ENCODE assay signal across 8 mouse cellular contexts in genomic region chr11:4123922-4124321, GRCm38 (mm10). TPM values are rescaled to one million over a fixed set of nuclear protein-coding genes. Genes with fewer than 3 reads are reported as not detected.
DNase-seq lines count a peak whose midpoint lies in the region; ATAC-seq and TF ChIP-seq lines count a peak whose summit lies in the region.

No protein-coding gene starts in this region.

- peaks cover 9% of the 10 kb centered on the region for H3K9me3 ChIP-seq in heart, postnatal 0 days (replicated peaks; ENCODE audit: control insufficient read depth, low read length)

- H3K4me2 ChIP-seq in heart, postnatal 0 days (ENCODE audit: low read depth, low read length) = no peak overlapping the region

- TF ChIP-seq CTCF in heart, postnatal 0 days (IDR thresholded peaks at IDR 0.05; ENCODE audit: low read depth) = peak; percentile 60

- H3K4me3 ChIP-seq in heart, postnatal 0 days (ENCODE audit: low read depth, low read length) = no peak overlapping the region

- no peak overlapping the region for H3K27ac ChIP-seq in heart, postnatal 0 days (ENCODE audit: low read depth)

- H3K27me3 ChIP-seq in heart, postnatal 0 days (ENCODE audit: control insufficient read depth, insufficient read depth, low read length) = no peaks in the 10 kb centered on the region

- no peak overlapping the region for H3K9ac ChIP-seq in heart, postnatal 0 days (replicated peaks; ENCODE audit: low read depth, low read length)

- intact Hi-C loops in gastrocnemius, postnatal 36 days (cut with DNase I) = loop anchor here (2.0 kb wide), 1 partner anchor 29 kb away; the partner anchor contains the start of gene Mtfp1

- WGBS in heart, postnatal 0 days = 57% methylated on average over 5 of the region's 5 CpGs

- no peak for TF ChIP-seq EP300 in heart, postnatal 0 days (IDR thresholded peaks at IDR 0.05; ENCODE audit: low read depth)

- no peak for DNase-seq in heart, postnatal 0 days (ENCODE audit: low spot score)
- DNase-seq in heart, adult 18-20 months = no peak
- DNase-seq in 3T3-L1 (ENCODE audit: low read depth, low spot score) (peak; percentile 31), NIH3T3 (ENCODE audit: low read depth) (peak; percentile 53)
- peak; percentile 75 for DNase-seq in induced T-regulatory cell, adult 2 months (ENCODE audit: low read depth)
- DNase-seq in mesoderm, embryonic 11.5 days (ENCODE audit: low read depth, low spot score) = peak; percentile 32
- DNase-seq in gastrocnemius, postnatal 36 days = no peak
- DNase-seq in right cerebral cortex, postnatal 25 days = no peak

- ATAC-seq in heart, postnatal 0 days (ENCODE audit: insufficient read depth, low read depth) = no peak

- peaks cover 5% of the 10 kb centered on the region; the same call in 1 of the 2 replicates for H3K4me1 ChIP-seq in heart, postnatal 0 days (ENCODE audit: control insufficient read depth, insufficient read depth)

- no peaks in the 10 kb centered on the region for H3K36me3 ChIP-seq in heart, postnatal 0 days (replicated peaks; ENCODE audit: control insufficient read depth, insufficient read depth, low read length)

RNA-seq across cellular contexts. Expression of gene Sec14l2, which starts 0.7 kb away (rescaled TPM):
- 0.27 and 1.8 TPM in 2 replicates for total RNA-seq in heart, postnatal 0 days (2014; rRNA removed; ENCODE audit: low replicate concordance)
- 0.41 and 0.49 TPM in 2 replicates for polyA plus RNA-seq in heart, postnatal 0 days (2015; fragmentation: Nextera tagmentation; extraction: Ambion mirVana)
- under 1 TPM; 0.44 to 0.87 TPM for total RNA-seq in heart, adult 18-20 months (2021)
- total RNA-seq in gastrocnemius, postnatal 36 days (2021) = under 1 TPM; 0.33 to 0.42 TPM

RNA-seq across cellular contexts. Expression of gene Rnf215, which starts 11.1 kb away (rescaled TPM):
- 21.3 and 36.1 TPM in 2 replicates for total RNA-seq in heart, postnatal 0 days (2014; rRNA removed; ENCODE audit: low replicate concordance)
- 17.4 and 17.6 TPM in 2 replicates for polyA plus RNA-seq in heart, postnatal 0 days (2015; fragmentation: Nextera tagmentation; extraction: Ambion mirVana)
- 10 to 100 TPM; 11.6 to 13.5 TPM for total RNA-seq in heart, adult 18-20 months (2021)
- total RNA-seq in gastrocnemius, postnatal 36 days (2021) = 1 to 10 TPM; 4.4 to 5.5 TPM

RNA-seq across cellular contexts. Expression of gene Mtfp1, which starts 28.7 kb away (rescaled TPM):
- total RNA-seq in heart, postnatal 0 days (2014; rRNA removed; ENCODE audit: low replicate concordance) = 47.0 and 64.0 TPM in 2 replicates
- 57.8 and 63.6 TPM in 2 replicates for polyA plus RNA-seq in heart, postnatal 0 days (2015; fragmentation: Nextera tagmentation; extraction: Ambion mirVana)
- 100 to 1,000 TPM; 133 to 172 TPM for total RNA-seq in heart, adult 18-20 months (2021)
- 10 to 100 TPM; 52.1 to 53.4 TPM for total RNA-seq in gastrocnemius, postnatal 36 days (2021)

RNA-seq across cellular contexts. Expression of gene Ccdc157, which starts 36.2 kb away (rescaled TPM):
- 4.5 and 6.5 TPM in 2 replicates for total RNA-seq in heart, postnatal 0 days (2014; rRNA removed; ENCODE audit: low replicate concordance)
- 2.7 and 2.8 TPM in 2 replicates for polyA plus RNA-seq in heart, postnatal 0 days (2015; fragmentation: Nextera tagmentation; extraction: Ambion mirVana)
- total RNA-seq in heart, adult 18-20 months (2021) = 1 to 10 TPM; 3.5 to 5.2 TPM
- total RNA-seq in gastrocnemius, postnatal 36 days (2021) = 1 to 10 TPM; 2.6 to 2.8 TPM

RNA-seq across cellular contexts. Expression of gene Sf3a1, which starts 36.2 kb away (rescaled TPM):
- 14.0 and 20.6 TPM in 2 replicates for total RNA-seq in heart, postnatal 0 days (2014; rRNA removed; ENCODE audit: low replicate concordance)
- 16.4 and 16.7 TPM in 2 replicates for polyA plus RNA-seq in heart, postnatal 0 days (2015; fragmentation: Nextera tagmentation; extraction: Ambion mirVana)
- total RNA-seq in heart, adult 18-20 months (2021) = 10 to 100 TPM; 33.4 to 38.3 TPM
- total RNA-seq in gastrocnemius, postnatal 36 days (2021) = 10 to 100 TPM; 16.2 to 17.0 TPM

Comparison
In these comparisons a context has a peak if more than half of its experiments do, and no peak if none do; other contexts are left out.
1. DNase-seq: peak in 3T3-L1 (single experiment), NIH3T3 (single experiment), induced T-regulatory cell, adult 2 months (single experiment) and mesoderm, embryonic 11.5 days (single experiment); none in heart, postnatal 0 days (single experiment), heart, adult 18-20 months (0 of 2), gastrocnemius, postnatal 36 days (0 of 2) and right cerebral cortex, postnatal 25 days (single experiment).